Mouse (Mus musculus): ENCODE measurements around the gene A830031A19Rik.

The A830031A19Rik gene

DNA sequence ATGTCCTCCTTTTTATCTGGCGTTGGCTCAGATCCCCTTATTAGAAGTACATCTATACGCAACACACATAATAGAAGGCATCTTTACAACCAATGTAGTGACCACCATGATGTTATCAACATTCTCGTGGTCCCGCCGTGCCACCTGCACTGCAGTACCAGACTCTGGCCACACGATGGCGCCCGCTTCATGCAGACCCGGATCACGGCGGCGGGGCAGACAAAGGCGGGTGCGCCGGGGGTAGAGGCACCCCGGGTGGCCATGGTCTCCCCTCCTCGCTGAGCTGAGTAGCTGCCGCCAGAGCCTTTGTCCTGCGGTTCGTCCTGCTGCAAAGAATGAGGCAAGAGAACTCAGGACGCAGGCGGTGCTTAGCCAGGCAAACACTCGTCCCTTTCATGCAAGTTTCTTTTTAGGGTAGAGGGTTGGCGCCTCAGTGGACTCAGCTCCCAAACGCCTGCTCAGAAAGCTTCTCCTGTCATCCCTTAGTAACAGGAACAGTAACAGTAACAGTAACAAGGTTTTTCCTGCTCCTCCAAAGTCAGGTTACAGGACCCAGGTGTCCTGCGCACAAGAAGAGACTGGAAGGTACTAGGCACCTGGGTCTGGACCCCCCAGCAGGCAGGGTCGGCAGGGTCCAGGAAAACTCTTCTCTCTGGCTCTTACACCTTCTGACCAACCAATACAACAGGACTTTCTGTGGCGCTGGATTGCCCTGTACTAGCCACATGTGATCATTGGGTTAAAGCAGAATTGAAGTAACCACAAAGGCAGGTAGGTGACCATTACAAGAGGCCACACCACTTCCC, 25.4 kb downstream of the A830031A19Rik start:
- in situ Hi-C loops (cut with MboI; ENCODE audit: unreplicated experiment in 2 of 2), result loop anchor here (5.0 to 10.0 kb wide), 3 partner anchors 1253 to 1813 kb away; no protein-coding TSS in a partner anchor

DNA sequence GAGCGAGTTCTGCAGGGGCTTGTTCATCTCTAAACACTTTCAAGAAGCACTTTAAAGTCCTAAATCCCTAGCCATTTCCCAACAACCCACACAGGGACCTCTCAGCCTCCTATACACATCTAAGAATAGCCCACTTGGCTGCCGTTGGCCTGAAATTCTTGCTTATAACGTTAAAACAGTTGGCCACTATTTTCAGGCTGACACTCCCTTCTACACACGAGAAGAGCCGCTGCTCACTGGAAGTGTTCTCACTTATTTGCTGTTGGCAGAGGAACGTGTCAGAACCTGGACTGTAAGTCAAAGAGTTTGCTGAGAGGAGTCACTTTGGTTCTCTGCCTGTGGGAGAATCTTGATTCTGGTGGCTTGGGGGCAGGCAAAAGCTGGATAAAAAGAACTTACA, 30.8 kb downstream of the A830031A19Rik start:
- in situ Hi-C loops (cut with MboI; ENCODE audit: unreplicated experiment in 2 of 2), result loop anchor here (10.0 kb wide), 1 partner anchor 1701 kb away; no protein-coding TSS in a partner anchor

DNA sequence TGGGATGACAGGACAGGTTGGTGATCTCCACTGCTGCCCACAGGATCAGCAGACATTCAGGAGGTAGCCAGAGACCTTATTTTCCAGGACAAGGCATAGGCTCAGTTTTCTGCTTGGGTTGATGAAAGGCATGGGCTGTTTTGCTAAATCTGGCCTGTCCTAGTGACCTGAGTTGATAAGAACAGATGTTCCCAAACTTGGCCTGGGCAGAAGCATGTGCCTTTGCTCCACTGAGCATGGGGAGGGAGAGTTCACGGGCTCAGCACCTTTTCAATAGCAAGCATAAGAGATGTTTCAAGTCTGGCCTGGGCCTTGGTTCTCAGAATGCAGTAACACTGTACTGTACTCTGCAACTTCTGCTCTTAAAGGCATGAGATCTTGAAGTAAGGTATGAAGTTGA, 54.1 kb downstream of the A830031A19Rik start:
- in situ Hi-C loops (cut with MboI; ENCODE audit: unreplicated experiment in 2 of 2), result no loop called here

- in situ Hi-C loops (cut with MboI; ENCODE audit: unreplicated experiment in 2 of 2), result no loop called here
Measured at GRCm38 (mm10) chr11:24018783-24019182, 56.1 kb downstream of the A830031A19Rik start.

GRCm38 (mm10) chr11:24016647-24017179, 58.1 kb downstream of the A830031A19Rik start:
- in situ Hi-C loops (cut with MboI; ENCODE audit: unreplicated experiment in 2 of 2), result no loop called here

DNA sequence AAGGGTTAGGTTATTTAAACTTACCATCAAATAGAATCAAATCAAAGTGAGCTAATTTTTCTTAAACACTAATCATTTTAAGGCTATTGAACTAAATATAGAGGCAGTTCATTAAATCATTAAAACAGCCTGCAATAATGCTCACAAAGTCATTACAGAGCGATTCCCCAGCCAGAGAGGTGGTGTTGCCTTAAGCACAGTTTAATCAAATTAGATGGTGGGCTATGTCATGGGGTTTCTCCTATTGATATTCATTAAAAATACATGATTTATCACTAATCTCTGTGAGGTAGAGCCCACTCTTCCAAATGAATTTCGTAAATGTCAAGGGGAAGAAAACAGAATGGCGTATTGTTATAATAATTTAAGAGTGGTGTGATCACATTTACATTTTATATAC, 58.8 kb downstream of the A830031A19Rik start:
- in situ Hi-C loops (cut with MboI; ENCODE audit: unreplicated experiment in 2 of 2), result no loop called here

- in situ Hi-C loops (cut with MboI; ENCODE audit: unreplicated experiment in 2 of 2), result no loop called here
Measured at GRCm38 (mm10) chr11:24014642-24015041, 60.2 kb downstream of the A830031A19Rik start.

- in situ Hi-C loops (cut with MboI; ENCODE audit: unreplicated experiment in 2 of 2), result no loop called here
Measured at GRCm38 (mm10) chr11:24012301-24012700, 62.6 kb downstream of the A830031A19Rik start.

DNA sequence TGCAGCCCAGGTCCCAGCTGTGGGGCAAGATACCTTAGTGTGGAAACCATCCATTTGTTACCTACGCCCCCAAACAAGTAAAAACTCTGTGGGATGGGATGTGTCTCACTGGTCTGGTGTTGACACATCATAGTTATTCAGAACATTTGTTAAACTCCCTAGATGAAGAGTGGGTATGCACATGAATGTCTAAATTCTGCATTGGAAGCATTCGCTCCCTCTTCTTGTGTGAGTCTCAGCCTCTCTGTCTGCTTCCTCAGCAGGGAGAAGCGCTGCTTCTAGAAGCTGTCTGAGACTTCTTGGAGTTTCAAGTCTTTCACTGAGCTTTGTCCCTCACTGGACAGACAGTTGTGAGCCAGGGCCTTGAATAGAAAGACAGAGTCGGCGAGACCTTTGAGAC, 65.9 kb downstream of the A830031A19Rik start:
- in situ Hi-C loops (cut with MboI; ENCODE audit: unreplicated experiment in 2 of 2), result no loop called here

DNA sequence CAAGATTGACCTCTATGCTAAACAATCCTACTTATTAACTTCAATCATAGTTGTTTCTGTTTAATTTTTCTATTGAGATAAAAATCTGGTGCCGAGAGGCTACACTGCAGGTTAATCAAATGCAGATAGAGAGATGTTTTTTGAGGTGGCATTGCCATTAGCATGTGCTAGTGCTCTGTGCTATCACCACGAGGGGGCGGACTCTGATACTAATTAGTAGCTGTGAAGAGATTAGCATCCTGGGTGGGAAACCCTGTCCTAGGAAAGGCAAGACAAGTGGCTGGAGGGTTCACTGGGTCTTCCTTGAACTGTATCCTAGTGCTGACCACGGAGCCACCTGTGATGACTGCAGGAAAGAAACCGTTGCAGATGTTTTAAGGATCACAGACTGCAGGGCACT, 66.6 kb downstream of the A830031A19Rik start:
- in situ Hi-C loops (cut with MboI; ENCODE audit: unreplicated experiment in 2 of 2), result no loop called here

GRCm38 (mm10) chr11:24005445-24006156, 69.3 kb downstream of the A830031A19Rik start:
- in situ Hi-C loops (cut with MboI; ENCODE audit: unreplicated experiment in 2 of 2), result no loop called here

DNA sequence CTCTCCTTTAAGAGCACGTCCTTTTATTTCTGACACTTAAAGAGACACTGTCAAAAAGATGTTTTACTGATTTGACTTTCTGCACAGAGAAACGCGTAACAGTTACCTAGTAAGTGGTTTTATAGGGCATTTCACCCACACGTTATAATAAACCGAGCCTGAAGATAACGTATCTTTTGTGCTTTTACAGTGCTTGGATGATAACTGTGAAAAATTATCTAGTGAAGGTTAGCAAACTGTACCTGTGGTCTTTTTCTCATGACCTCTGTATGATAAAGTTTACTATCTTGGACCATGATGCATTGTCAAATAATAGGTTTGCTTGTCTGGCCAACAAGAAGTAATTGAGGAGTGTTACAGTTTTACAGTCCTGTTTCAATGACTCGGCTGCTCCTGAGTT, 74.2 kb downstream of the A830031A19Rik start:
- in situ Hi-C loops (cut with MboI; ENCODE audit: unreplicated experiment in 2 of 2), result no loop called here

All from v-Abl transformed pro-B cells (cell line).